14 mouse cellular contexts compared by ENCODE assay signal in genomic region chr1:193422886-193423285, GRCm38 (mm10). TPM values are rescaled to one million over a fixed set of nuclear protein-coding genes. Genes with fewer than 3 reads are reported as not detected.
A peak's percentile ranks its signal among the peaks of the same experiment; 100 is the strongest.
DNase-seq lines count a peak whose midpoint lies in the region; ATAC-seq and TF ChIP-seq lines count a peak whose summit lies in the region.
"Had no signal": no experiment of that assay in that cellular context is flagged by ENCODE, and none has a peak within 500 bp of the region (broad histone marks: within the 10 kb centered on the region; RNA-seq: fewer than 3 reads in every experiment).

No protein-coding gene starts in this region.

- ATAC-seq in embryonic facial prominence, embryonic 11.5 days (replicated peaks; ENCODE audit: insufficient number of reproducible peaks, low FRiP score, low TSS enrichment, low read depth) = peak; percentile 66; the same call in 1 of the 2 replicates
- ATAC-seq in lung, embryonic 14.5 days (ENCODE audit: insufficient read depth) = peak; percentile 30; the same call in 1 of the 2 replicates
- ATAC-seq in intestine, embryonic 16.5 days = peak; percentile 52
- ATAC-seq in neural tube, embryonic 13.5 days (ENCODE audit: low read depth) = peak; percentile 25; the same call in 1 of the 2 replicates

- no peak for DNase-seq in embryonic facial prominence, embryonic 11.5 days (ENCODE audit: low spot score)
- no peak for DNase-seq in embryonic facial prominence, embryonic 10.5 days (ENCODE audit: low spot score)
- DNase-seq in lung, embryonic 14.5 days = no peak
- no peak for DNase-seq in lung, postnatal 4 days
- no peak for DNase-seq in urinary bladder, postnatal 25 days (ENCODE audit: low spot score)
- DNase-seq in heart, postnatal 25 days (ENCODE audit: low spot score) = no peak
- DNase-seq: cerebellum, adult 9-11 months; kidney, adult 9 months had no signal

- H3K4me3 ChIP-seq in embryonic facial prominence, embryonic 11.5 days (ENCODE audit: low read depth, low read length) = no peak overlapping the region
- no peak overlapping the region for H3K4me3 ChIP-seq in embryonic facial prominence, embryonic 10.5 days
- H3K4me3 ChIP-seq in lung, embryonic 14.5 days (ENCODE audit: low read depth, low read length) = no peak overlapping the region
- H3K4me3 ChIP-seq in intestine, embryonic 16.5 days (ENCODE audit: low read length) = no peak overlapping the region
- no peak overlapping the region for H3K4me3 ChIP-seq in neural tube, embryonic 13.5 days
- H3K4me3 ChIP-seq: heart, embryonic 13.5 days; left cerebral cortex, adult 2 months; limb, embryonic 15.5 days had no signal

- no peak overlapping the region for H3K9ac ChIP-seq in embryonic facial prominence, embryonic 11.5 days (replicated peaks; ENCODE audit: low read length)
- no peak overlapping the region for H3K9ac ChIP-seq in lung, embryonic 14.5 days
- no peak overlapping the region for H3K9ac ChIP-seq in intestine, embryonic 16.5 days (ENCODE audit: low read depth, low read length)
- no peak overlapping the region for H3K9ac ChIP-seq in neural tube, embryonic 13.5 days
- H3K9ac ChIP-seq: limb, embryonic 15.5 days had no signal

- WGBS in embryonic facial prominence, embryonic 11.5 days = 44% methylated on average over 1 of the region's 1 CpGs
- 52% methylated on average over 1 of the region's 1 CpGs for WGBS in embryonic facial prominence, embryonic 10.5 days
- WGBS in lung, embryonic 14.5 days = 46% methylated on average over 1 of the region's 1 CpGs
- WGBS in intestine, embryonic 16.5 days = 50% methylated on average over 1 of the region's 1 CpGs
- WGBS in neural tube, embryonic 13.5 days = 69% methylated on average over 1 of the region's 1 CpGs

- peaks cover 2% of the 10 kb centered on the region; the same call in 1 of the 2 replicates for H3K4me1 ChIP-seq in embryonic facial prominence, embryonic 11.5 days (ENCODE audit: control insufficient read depth, insufficient read depth, low read length)
- peaks cover 26% of the 10 kb centered on the region for H3K4me1 ChIP-seq in embryonic facial prominence, embryonic 10.5 days
- H3K4me1 ChIP-seq in lung, embryonic 14.5 days (ENCODE audit: insufficient read depth) = peaks cover 31% of the 10 kb centered on the region
- peaks cover 20% of the 10 kb centered on the region for H3K4me1 ChIP-seq in intestine, embryonic 16.5 days (ENCODE audit: control insufficient read depth, insufficient read depth, low read length)
- peaks cover 32% of the 10 kb centered on the region for H3K4me1 ChIP-seq in neural tube, embryonic 13.5 days (replicated peaks)

- H3K4me2 ChIP-seq in embryonic facial prominence, embryonic 11.5 days (ENCODE audit: low read depth, low read length) = no peak overlapping the region
- no peak overlapping the region for H3K4me2 ChIP-seq in lung, embryonic 14.5 days
- no peak overlapping the region for H3K4me2 ChIP-seq in intestine, embryonic 16.5 days (ENCODE audit: low read depth, low read length)
- no peak overlapping the region for H3K4me2 ChIP-seq in neural tube, embryonic 13.5 days
- H3K4me2 ChIP-seq: heart, embryonic 13.5 days; limb, embryonic 15.5 days had no signal

- H3K36me3 ChIP-seq in embryonic facial prominence, embryonic 11.5 days (replicated peaks; ENCODE audit: control insufficient read depth, insufficient read depth, low read depth, low read length) = no peaks in the 10 kb centered on the region
- no peaks in the 10 kb centered on the region for H3K36me3 ChIP-seq in embryonic facial prominence, embryonic 10.5 days (replicated peaks)
- no peaks in the 10 kb centered on the region for H3K36me3 ChIP-seq in lung, embryonic 14.5 days (ENCODE audit: insufficient read depth)
- H3K36me3 ChIP-seq in intestine, embryonic 16.5 days (ENCODE audit: control insufficient read depth, insufficient read depth, low read length) = no peaks in the 10 kb centered on the region
- H3K36me3 ChIP-seq in neural tube, embryonic 13.5 days = no peaks in the 10 kb centered on the region
- H3K36me3 ChIP-seq: heart, embryonic 13.5 days; limb, embryonic 15.5 days had no signal

- no peaks in the 10 kb centered on the region for H3K27me3 ChIP-seq in embryonic facial prominence, embryonic 11.5 days (ENCODE audit: control insufficient read depth, insufficient read depth, low read length)
- H3K27me3 ChIP-seq in embryonic facial prominence, embryonic 10.5 days (replicated peaks; ENCODE audit: low read depth, poor library complexity, severe bottlenecking) = 0 out of 2 replicates have a peak, but pooled peaks cover 19% of the 10 kb centered on the region
- H3K27me3 ChIP-seq in lung, embryonic 14.5 days (ENCODE audit: insufficient read depth, low read length) = no peaks in the 10 kb centered on the region
- H3K27me3 ChIP-seq in intestine, embryonic 16.5 days (replicated peaks; ENCODE audit: control insufficient read depth, insufficient read depth, low read length) = no peaks in the 10 kb centered on the region
- H3K27me3 ChIP-seq in neural tube, embryonic 13.5 days = no peaks in the 10 kb centered on the region
- H3K27me3 ChIP-seq: limb, embryonic 15.5 days had no signal

- H3K9me3 ChIP-seq in embryonic facial prominence, embryonic 11.5 days (replicated peaks; ENCODE audit: control insufficient read depth, low read length) = no peaks in the 10 kb centered on the region
- no peaks in the 10 kb centered on the region for H3K9me3 ChIP-seq in embryonic facial prominence, embryonic 10.5 days
- no peaks in the 10 kb centered on the region for H3K9me3 ChIP-seq in lung, embryonic 14.5 days (ENCODE audit: low read depth, low read length)
- no peaks in the 10 kb centered on the region for H3K9me3 ChIP-seq in intestine, embryonic 16.5 days (ENCODE audit: control insufficient read depth, low read length)
- H3K9me3 ChIP-seq in neural tube, embryonic 13.5 days = no peaks in the 10 kb centered on the region
- H3K9me3 ChIP-seq: heart, embryonic 13.5 days; limb, embryonic 15.5 days had no signal

- no peak overlapping the region for H3K27ac ChIP-seq in embryonic facial prominence, embryonic 11.5 days (replicated peaks; ENCODE audit: low read depth, low read length)
- no peak overlapping the region for H3K27ac ChIP-seq in embryonic facial prominence, embryonic 10.5 days (replicated peaks)
- H3K27ac ChIP-seq in lung, embryonic 14.5 days (ENCODE audit: low read depth) = peak overlapping the region; percentile 90
- peak overlapping the region; percentile 62 for H3K27ac ChIP-seq in intestine, embryonic 16.5 days (ENCODE audit: low read length)
- no peak overlapping the region for H3K27ac ChIP-seq in neural tube, embryonic 13.5 days (replicated peaks)
- H3K27ac ChIP-seq: heart, embryonic 13.5 days; left cerebral cortex, adult 2 months; limb, embryonic 15.5 days had no signal

- intact Hi-C loops in heart, postnatal 25 days (cut with DNase I) = no loop called here

- no peak for TF ChIP-seq CTCF in lung, embryonic 14.5 days (IDR thresholded peaks at IDR 0.05; ENCODE audit: low read depth)

RNA-seq across cellular contexts. Expression of gene Camk1g, which starts 52.8 kb away (rescaled TPM):
- 21.6 and 21.9 TPM in 2 replicates for polyA plus RNA-seq in embryonic facial prominence, embryonic 11.5 days (2014; fragmentation: Nextera tagmentation; extraction: Ambion mirVana)
- polyA plus RNA-seq in embryonic facial prominence, embryonic 10.5 days (2016; fragmentation: Nextera tagmentation; extraction: Ambion mirVana) = 15.6 and 17.5 TPM in 2 replicates
- 28.4 and 31.8 TPM in 2 replicates for polyA plus RNA-seq in lung, embryonic 14.5 days (2014; fragmentation: Nextera tagmentation; extraction: Ambion mirVana)
- polyA plus RNA-seq in intestine, embryonic 16.5 days (2015; fragmentation: Nextera tagmentation; extraction: Ambion mirVana) = 4.7 and 5.2 TPM in 2 replicates
- 31.8 and 34.3 TPM in 2 replicates for polyA plus RNA-seq in neural tube, embryonic 13.5 days (2015; fragmentation: Nextera tagmentation; extraction: Ambion mirVana)
- under 1 TPM; 0.39 to 0.62 TPM for total RNA-seq in heart, postnatal 25 days (2021)
- total RNA-seq: monocyte, adult 5-6 weeks had no signal

Comparison
In these comparisons a context has a peak if more than half of its experiments do, and no peak if none do; other contexts are left out.
1. H3K27ac ChIP-seq: peak in lung, embryonic 14.5 days (single experiment) and intestine, embryonic 16.5 days (single experiment); none in embryonic facial prominence, embryonic 11.5 days (single experiment), embryonic facial prominence, embryonic 10.5 days (single experiment) and neural tube, embryonic 13.5 days (single experiment).
2. Peak in every context shown above with its lines, with median percentiles within 50 percentile points of each other: ATAC-seq.